Mouse (Mus musculus): Measurements from ENCODE around the gene Ripply2.

Gene Ripply2

GRCm38 (mm10) chr9:87025764-87026163 is 10.4 kb downstream of the Ripply2 start:
- no peak for DNase-seq (ENCODE audit: low spot score)

DNA sequence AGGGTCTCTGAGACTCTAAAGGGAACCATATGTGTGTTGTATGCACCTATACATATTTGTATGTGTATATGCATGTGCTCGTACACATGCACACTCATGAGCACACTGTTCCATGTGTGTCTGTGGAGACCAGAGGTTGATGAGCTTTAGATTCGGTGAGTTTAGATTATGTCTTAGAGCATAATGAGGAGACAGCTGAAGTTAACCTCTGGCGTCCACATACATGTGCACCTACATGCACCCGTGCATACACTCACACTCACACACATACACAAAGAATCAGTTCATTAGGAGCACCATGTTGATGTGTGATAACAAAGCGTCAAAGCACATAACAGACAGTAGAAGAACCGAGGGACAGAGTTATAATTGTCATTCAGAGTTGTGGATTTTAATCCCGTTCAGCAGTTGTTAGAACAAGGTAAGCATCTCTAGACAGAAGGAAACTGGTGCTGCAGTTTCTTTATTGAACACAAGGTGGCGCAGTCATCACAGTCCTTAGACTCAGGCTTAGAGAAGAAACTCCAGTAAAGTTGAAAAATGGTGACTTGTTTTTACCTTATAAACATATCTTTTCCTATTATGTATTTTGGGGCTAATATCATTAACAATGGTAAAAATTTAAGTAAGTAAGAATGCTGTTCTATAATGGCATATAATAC is 12.2 kb downstream of the Ripply2 start:
- DNase-seq (ENCODE audit: low spot score) = peak; percentile 14

DNA sequence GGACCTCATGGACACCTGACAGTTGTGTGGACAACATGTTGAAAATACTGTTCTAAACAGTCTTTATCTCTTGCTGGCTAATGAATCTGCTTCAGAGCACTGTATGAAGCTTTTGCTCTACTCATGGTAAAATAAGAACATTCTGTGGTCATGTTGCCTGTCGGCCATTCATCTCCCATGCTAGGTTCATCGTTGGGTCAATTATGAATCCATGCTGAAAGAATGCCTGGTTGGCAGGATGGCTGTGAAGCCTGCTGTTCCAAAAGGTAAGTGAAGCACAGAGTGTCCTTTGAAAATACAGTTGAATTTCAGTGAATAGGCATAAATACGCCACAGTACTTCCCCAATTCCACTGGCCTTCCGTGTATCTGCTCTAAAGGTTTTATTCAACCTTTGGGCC is 16.9 kb downstream of the Ripply2 start:
- no peak for DNase-seq (ENCODE audit: low spot score)

DNA sequence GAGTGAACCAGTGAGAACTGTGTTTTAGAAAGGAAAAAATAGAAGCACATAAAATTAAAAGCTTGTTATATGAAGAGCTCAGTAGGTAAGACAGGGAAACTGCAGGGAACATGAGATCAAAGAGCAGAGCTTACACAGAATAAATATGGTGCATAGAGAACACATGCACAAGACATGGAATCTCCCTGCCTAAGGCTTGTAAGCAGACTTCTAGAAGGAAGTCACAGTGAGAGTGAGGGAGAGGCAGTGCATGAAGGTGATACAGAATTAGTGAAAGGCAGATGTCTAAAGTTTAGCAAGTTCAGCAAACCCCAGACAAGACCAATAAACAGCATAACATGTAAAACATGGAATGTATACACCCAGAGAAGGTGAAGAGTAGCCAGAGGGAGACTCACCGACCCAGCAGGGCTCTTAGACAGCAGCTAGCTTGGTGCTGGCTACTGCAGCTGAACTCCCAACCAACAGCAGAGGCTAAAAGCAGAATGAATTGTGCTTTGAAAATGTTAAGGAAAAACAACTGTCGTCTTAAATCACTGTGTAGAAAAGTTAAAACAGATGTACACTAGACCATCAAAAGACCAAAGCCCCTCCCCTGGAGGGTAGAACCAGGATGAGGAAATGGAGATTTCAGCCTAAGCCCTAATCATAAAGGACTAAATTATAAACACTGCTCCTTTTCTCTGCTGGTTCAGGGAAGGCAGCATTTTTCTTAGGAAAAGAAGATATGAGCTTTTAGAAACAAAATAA is 19.7 kb downstream of the Ripply2 start:
- no peak for DNase-seq (ENCODE audit: low spot score)

GRCm38 (mm10) chr9:87049425-87049824 is 34.1 kb downstream of the Ripply2 start:
- no peak for DNase-seq (ENCODE audit: low spot score)

- DNase-seq (ENCODE audit: low spot score) = no peak
These were observed 40.4 kb downstream of the Ripply2 start for GRCm38 (mm10) chr9:87055547-87056235.

DNA sequence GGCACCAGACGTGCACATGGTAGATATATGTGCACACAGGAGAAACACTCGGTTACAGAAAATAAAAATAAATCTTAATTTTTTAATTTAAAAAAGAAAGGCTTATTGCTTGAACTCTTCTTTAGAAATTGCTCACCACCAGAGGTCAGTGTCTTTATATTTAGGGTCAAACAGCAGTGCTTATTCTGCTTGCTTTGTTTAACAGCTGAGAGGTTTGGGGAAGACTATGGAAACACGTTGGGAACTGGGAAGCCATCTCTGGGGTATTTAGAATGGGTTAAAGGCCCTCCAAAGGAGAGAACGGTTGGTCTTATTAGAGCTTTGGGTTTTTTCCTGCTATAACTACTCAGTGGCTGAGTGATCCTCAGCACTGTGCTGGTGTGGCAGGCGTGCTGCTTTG is 47.0 kb downstream of the Ripply2 start:
- DNase-seq (ENCODE audit: low spot score) = no peak

DNA sequence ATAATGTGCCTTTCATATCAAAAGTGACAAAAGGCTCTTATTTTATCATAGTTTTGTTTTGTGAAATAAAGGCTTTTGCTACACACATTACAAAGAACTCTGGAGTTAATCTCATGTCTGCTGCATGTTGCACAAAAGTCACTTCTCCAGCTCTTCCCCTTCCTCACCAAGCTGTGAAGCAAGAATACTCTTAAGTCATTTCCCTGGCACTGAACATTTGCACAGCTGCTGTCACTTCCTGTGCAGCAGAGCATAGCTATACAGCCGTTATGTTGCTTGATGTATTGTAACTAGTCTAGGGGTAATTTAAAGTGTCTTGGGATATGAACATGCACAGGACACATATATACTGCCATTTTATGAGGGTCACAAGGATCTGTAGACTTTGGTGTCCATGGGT is 52.8 kb downstream of the Ripply2 start:
- no peak for DNase-seq (ENCODE audit: low spot score)
